Mouse (Mus musculus): ENCODE data around the gene Gpatch4. TPM values are rescaled to one million over a fixed set of nuclear protein-coding genes. Genes with fewer than 3 reads are reported as not detected.
A peak's percentile ranks its signal among the peaks of the same experiment; 100 is the strongest.

Gpatch4 gene
- 14.7 and 16.7 TPM in 2 replicates for polyA plus RNA-seq (2014; fragmentation: Nextera tagmentation; extraction: Ambion mirVana)

DNA sequence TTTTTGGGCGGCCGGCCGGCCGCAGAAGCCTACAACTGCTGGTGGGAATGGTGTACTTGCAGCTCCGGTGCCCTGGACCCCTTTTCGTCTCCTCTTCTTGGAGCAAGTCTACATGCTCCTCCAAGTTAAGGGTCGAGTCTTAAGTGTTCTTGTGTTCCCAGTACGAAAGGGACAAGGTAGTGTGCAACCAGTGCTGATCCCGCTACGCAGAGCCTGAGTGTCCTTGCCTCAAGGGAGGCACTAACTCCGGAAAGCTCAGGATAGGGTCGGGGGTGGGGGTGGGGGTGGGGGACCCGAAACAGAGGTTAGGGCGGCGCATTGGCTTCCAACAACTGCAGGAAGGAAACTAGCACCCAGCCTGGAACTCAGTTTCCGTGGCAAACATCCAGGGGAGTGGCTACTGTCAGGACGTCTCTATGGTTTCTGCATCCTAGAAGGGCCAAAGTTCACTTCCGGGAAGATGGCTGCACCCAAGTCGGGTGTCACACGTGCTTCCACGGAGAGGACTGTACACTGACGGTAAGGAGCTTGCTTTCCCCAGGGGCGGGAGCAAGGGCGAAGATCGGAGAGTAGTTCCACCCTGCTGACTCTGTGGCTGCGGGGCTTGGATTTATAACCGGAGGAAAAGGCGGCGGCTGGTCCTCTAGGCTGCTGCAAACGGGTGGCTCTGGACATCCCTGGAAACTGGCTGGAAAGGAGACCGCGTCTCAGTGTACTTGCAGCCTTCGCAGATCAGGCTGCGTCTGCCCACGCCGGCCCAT, at the start of gene Gpatch4:
Gpatch4 (plus strand) TSS at position 448 of the 761 bp plus-strand sequence.
- H3K4me3 ChIP-seq (ENCODE audit: control insufficient read depth in 1 of 2, insufficient read depth in 1 of 2, low read depth in 1 of 2, low read length in 2 of 2): peak within 1 kb of the TSS; percentile 79 to 83

DNA sequence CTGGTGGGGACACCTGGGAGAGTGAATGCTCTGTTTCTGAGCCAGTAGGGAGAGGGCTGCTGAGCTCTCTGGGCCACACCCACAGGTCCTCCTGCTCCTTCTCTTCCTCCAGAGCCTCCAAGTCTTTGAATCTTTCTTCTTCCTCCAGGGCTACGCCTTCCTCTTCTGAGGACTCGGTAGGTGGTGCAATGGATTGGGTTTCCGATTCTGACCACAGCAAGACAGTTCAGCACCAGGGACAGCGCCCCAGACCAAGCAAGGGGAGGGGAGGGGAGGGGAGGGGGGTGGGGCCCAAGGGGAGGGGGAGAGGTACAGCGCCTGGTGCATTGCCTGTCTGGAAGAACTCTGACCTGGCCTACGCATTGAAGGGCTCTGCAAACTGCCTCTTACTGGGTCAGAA, 49.5 kb upstream of the Gpatch4 start:
- Histone ChIP-seq H3K4me1 (ENCODE audit: control insufficient read depth in 2 of 2, insufficient read depth in 2 of 2, low read length in 2 of 2) (peaks cover 3 to 7% of the 10 kb centered on the region in 2 experiments; a peak in 3 of 4 replicates), H3K4me3 (ENCODE audit: control insufficient read depth in 1 of 2, insufficient read depth in 1 of 2, low read depth in 1 of 2, low read length in 2 of 2) (no peak overlapping the region), H3K36me3 (ENCODE audit: control insufficient read depth, insufficient read depth, low read length) (no peaks in the 10 kb centered on the region), H3K4me2 (ENCODE audit: low read length) (no peak overlapping the region), H3K27ac (replicated peaks in 1 of 2; ENCODE audit: control insufficient read depth in 1 of 2, insufficient read depth in 1 of 2, low read depth in 2 of 2, low read length in 2 of 2) (no peak overlapping the region), H3K9me3 (ENCODE audit: control insufficient read depth, low read length) (no peaks in the 10 kb centered on the region), H3K27me3 (ENCODE audit: control insufficient read depth, insufficient read depth, low read length) (peaks cover 97% of the 10 kb centered on the region), H3K9ac (ENCODE audit: low read length) (no peak overlapping the region)
- ATAC-seq (ENCODE audit: insufficient number of reproducible peaks, insufficient read depth, low FRiP score, low read depth): no peak
- 2% methylated on average over 5 of the region's 6 CpGs for WGBS

More for the DNA sequence above, at the start of gene Gpatch4:
- ATAC-seq (ENCODE audit: insufficient number of reproducible peaks, insufficient read depth, low FRiP score, low read depth): peak; percentile 84
- Histone ChIP-seq H3K4me1 (ENCODE audit: control insufficient read depth in 2 of 2, insufficient read depth in 2 of 2, low read length in 2 of 2) (peaks cover 3 to 9% of the 10 kb centered on the region in 2 experiments; a peak in 3 of 4 replicates), H3K4me2 (ENCODE audit: low read length) (peak within 1 kb of the TSS; percentile 76), H3K27me3 (ENCODE audit: control insufficient read depth, insufficient read depth, low read length) (peaks cover 9% of the 10 kb centered on the region), H3K9ac (ENCODE audit: low read length) (peak within 1 kb of the TSS; percentile 76), H3K27ac (replicated peaks in 1 of 2; ENCODE audit: control insufficient read depth in 1 of 2, insufficient read depth in 1 of 2, low read depth in 2 of 2, low read length in 2 of 2) (peak within 1 kb of the TSS; percentile 9 to 47; a peak in 2 of 4 replicates), H3K36me3 (ENCODE audit: control insufficient read depth, insufficient read depth, low read length) (no peaks in the 10 kb centered on the region), H3K9me3 (ENCODE audit: control insufficient read depth, low read length) (no peaks in the 10 kb centered on the region)
- WGBS: 8% methylated on average over 36 of the region's 36 CpGs

DNA sequence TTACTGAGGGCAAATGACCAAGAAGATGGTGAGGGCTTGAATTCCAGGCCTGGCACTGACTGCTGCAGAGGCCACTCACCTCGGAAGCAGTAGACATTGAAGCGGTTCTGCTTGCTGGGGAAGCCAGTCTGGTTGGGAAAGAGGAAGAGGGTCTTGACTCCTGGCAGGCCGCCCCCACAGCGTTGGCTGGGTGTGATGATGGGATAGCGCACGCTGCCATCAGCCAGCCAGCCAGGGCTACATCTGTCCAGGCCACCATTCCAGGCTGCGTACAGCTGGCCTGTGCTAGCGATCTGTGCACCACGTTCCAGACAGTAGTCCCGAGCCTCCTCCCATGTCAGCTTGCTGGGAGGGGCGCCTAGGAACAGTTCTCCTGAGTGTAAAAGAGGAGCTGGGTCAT, 47.6 kb upstream of the Gpatch4 start:
- Histone ChIP-seq H3K9me3 (ENCODE audit: control insufficient read depth, low read length) (no peaks in the 10 kb centered on the region), H3K4me3 (ENCODE audit: control insufficient read depth in 1 of 2, insufficient read depth in 1 of 2, low read depth in 1 of 2, low read length in 2 of 2) (no peak overlapping the region), H3K4me2 (ENCODE audit: low read length) (no peak overlapping the region), H3K27me3 (ENCODE audit: control insufficient read depth, insufficient read depth, low read length) (peaks cover 99% of the 10 kb centered on the region), H3K36me3 (ENCODE audit: control insufficient read depth, insufficient read depth, low read length) (no peaks in the 10 kb centered on the region), H3K27ac (replicated peaks in 1 of 2; ENCODE audit: control insufficient read depth in 1 of 2, insufficient read depth in 1 of 2, low read depth in 2 of 2, low read length in 2 of 2) (no peak overlapping the region), H3K4me1 (ENCODE audit: control insufficient read depth in 2 of 2, insufficient read depth in 2 of 2, low read length in 2 of 2) (peaks cover 3 to 17% of the 10 kb centered on the region in 2 experiments; a peak in 3 of 4 replicates), H3K9ac (ENCODE audit: low read length) (no peak overlapping the region)
- no peak for ATAC-seq (ENCODE audit: insufficient number of reproducible peaks, insufficient read depth, low FRiP score, low read depth)
- WGBS: 35% methylated on average over 9 of the region's 11 CpGs

DNA sequence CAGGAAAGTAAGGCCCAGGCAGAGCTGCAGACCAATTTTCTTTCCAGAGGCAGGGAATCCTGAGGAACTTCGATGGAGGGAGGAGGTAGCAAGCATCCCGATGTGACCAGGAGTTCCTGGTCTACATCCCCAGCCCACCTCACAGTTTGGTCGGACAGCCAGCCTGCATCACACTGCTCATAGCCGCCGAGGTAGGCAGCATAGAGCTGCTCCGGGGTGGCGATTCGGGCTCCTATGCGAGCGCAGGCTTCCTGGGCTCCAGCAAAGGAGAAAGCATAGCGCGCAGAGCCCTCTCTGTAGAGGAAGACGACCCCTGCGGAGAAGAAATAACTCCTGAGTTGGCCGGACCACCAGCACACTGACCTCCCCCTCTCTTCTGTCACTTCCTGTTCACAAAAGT, 46.5 kb upstream of the Gpatch4 start:
- Histone ChIP-seq H3K36me3 (ENCODE audit: control insufficient read depth, insufficient read depth, low read length) (no peaks in the 10 kb centered on the region), H3K4me3 (ENCODE audit: control insufficient read depth in 1 of 2, insufficient read depth in 1 of 2, low read depth in 1 of 2, low read length in 2 of 2) (peak overlapping the region in 1 of 2 experiments; percentile 40; a peak in 1 of 4 replicates), H3K4me2 (ENCODE audit: low read length) (no peak overlapping the region), H3K4me1 (ENCODE audit: control insufficient read depth in 2 of 2, insufficient read depth in 2 of 2, low read length in 2 of 2) (peaks cover 3 to 22% of the 10 kb centered on the region in 2 experiments; a peak in 3 of 4 replicates), H3K9me3 (ENCODE audit: control insufficient read depth, low read length) (no peaks in the 10 kb centered on the region), H3K9ac (ENCODE audit: low read length) (no peak overlapping the region), H3K27ac (replicated peaks in 1 of 2; ENCODE audit: control insufficient read depth in 1 of 2, insufficient read depth in 1 of 2, low read depth in 2 of 2, low read length in 2 of 2) (no peak overlapping the region), H3K27me3 (ENCODE audit: control insufficient read depth, insufficient read depth, low read length) (peaks cover 100% of the 10 kb centered on the region)
- ATAC-seq (ENCODE audit: insufficient number of reproducible peaks, insufficient read depth, low FRiP score, low read depth): no peak
- 3% methylated on average over 15 of the region's 15 CpGs for WGBS

DNA sequence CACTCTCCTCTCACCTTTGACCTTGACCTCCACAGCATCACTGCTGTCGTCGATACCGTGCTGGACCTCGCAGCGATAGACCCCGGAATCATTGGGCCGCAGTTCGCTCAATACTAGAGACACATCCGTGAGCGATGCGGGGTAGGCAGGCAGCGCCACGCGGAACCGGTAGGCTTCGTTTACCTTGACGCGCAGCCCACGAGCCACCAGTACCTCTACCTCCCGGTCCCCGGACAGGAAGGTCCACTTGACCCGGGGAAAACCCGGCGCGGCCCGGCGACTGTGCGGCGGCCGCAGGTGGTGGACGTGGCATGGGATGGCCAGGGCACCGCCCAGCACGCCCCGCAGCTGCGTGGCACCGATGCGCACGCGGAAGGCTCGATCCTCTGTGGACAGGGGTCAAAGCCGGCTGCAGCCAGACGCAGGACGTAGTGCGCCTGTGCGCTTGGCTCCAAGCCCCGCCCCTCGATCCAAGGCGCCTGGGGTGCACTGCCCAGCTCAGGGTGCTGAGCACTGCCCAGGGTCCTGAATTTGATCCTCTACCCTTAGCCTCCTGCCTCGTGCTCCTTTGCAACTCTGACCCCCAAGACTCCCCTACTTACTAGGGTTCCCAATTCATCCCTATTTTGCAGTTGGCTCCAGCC, 45.8 kb upstream of the Gpatch4 start:
- ATAC-seq (ENCODE audit: insufficient number of reproducible peaks, insufficient read depth, low FRiP score, low read depth): no peak
- Histone ChIP-seq H3K9me3 (ENCODE audit: control insufficient read depth, low read length) (no peaks in the 10 kb centered on the region), H3K4me1 (ENCODE audit: control insufficient read depth in 2 of 2, insufficient read depth in 2 of 2, low read length in 2 of 2) (peaks cover 3 to 22% of the 10 kb centered on the region in 2 experiments; a peak in 3 of 4 replicates), H3K4me3 (ENCODE audit: control insufficient read depth in 1 of 2, insufficient read depth in 1 of 2, low read depth in 1 of 2, low read length in 2 of 2) (peak overlapping the region; percentile 21 to 40), H3K4me2 (ENCODE audit: low read length) (peak overlapping the region; percentile 65), H3K36me3 (ENCODE audit: control insufficient read depth, insufficient read depth, low read length) (no peaks in the 10 kb centered on the region), H3K27me3 (ENCODE audit: control insufficient read depth, insufficient read depth, low read length) (peaks cover 100% of the 10 kb centered on the region), H3K9ac (ENCODE audit: low read length) (peak overlapping the region; percentile 58; the same call in 1 of the 2 replicates), H3K27ac (replicated peaks in 1 of 2; ENCODE audit: control insufficient read depth in 1 of 2, insufficient read depth in 1 of 2, low read depth in 2 of 2, low read length in 2 of 2) (no peak overlapping the region)
- 2% methylated on average over 41 of the region's 49 CpGs for WGBS

DNA sequence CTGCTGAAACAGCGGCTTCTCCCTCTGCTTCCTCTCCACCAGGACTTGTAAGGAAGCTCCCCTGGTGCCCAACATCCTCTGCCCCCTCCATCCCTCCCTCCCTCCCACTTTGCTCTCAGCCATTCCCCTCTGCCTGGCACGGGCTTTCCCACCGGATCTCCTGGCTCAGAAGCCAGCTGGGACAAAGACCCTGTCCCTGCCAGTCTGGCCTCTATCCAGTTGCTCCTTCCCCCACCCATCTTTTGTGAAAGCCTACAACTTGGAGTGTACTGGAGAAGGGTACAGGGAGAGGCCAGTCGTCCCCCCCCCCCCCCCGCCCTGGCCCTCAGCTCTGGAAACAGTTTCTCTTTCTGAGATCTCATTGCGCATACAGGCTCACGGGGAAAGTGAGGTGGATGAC, 44.2 kb upstream of the Gpatch4 start:
- peaks cover 3 to 25% of the 10 kb centered on the region in 2 experiments; a peak in 3 of 4 replicates for H3K4me1 ChIP-seq (ENCODE audit: control insufficient read depth in 2 of 2, insufficient read depth in 2 of 2, low read length in 2 of 2)
- 8% methylated on average over 7 of the region's 7 CpGs for WGBS

DNA sequence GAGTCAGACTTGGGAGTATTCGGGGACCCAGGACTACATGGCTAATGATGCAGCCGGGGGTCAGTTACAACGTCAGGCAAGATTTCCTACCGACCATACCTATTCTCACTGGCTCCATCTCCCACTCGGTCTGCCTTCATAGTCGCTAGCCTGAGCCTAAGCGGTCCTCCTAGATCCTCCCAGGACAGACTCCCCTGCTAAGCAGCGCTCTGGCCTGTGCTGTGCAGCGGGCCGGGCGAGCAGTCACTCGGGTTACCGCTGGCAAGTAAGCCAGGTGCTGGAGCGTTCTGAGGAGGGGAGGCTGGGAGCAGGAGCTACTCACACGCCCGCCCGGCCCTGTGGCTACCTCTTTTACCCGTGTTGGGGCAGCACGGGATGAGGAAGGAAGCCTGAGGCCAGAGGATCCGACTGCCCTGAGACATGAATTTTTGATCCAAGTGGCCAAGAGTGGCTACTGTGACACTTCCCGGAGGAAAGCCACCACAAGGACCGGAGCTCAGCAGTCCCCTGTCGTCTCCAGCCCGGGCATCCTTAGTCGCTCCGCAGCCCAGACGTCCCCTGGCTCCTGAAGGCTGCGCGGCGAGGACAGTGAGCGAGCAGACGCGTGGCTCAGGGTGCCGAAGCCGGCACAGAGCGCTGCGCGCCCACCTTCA, 43.5 kb upstream of the Gpatch4 start:
- H3K4me2 ChIP-seq (ENCODE audit: low read length): peak overlapping the region; percentile 68
- peaks cover 3 to 25% of the 10 kb centered on the region in 2 experiments; a peak in 3 of 4 replicates for H3K4me1 ChIP-seq (ENCODE audit: control insufficient read depth in 2 of 2, insufficient read depth in 2 of 2, low read length in 2 of 2)
- peaks cover 100% of the 10 kb centered on the region for H3K27me3 ChIP-seq (ENCODE audit: control insufficient read depth, insufficient read depth, low read length)
- H3K9me3 ChIP-seq (ENCODE audit: control insufficient read depth, low read length): no peaks in the 10 kb centered on the region
- ATAC-seq (ENCODE audit: insufficient number of reproducible peaks, insufficient read depth, low FRiP score, low read depth): no peak
- H3K9ac ChIP-seq (ENCODE audit: low read length): no peak overlapping the region
- H3K27ac ChIP-seq (replicated peaks in 1 of 2; ENCODE audit: control insufficient read depth in 1 of 2, insufficient read depth in 1 of 2, low read depth in 2 of 2, low read length in 2 of 2): no peak overlapping the region
- 2% methylated on average over 38 of the region's 38 CpGs for WGBS
- H3K36me3 ChIP-seq (ENCODE audit: control insufficient read depth, insufficient read depth, low read length): no peaks in the 10 kb centered on the region
- H3K4me3 ChIP-seq (ENCODE audit: control insufficient read depth in 1 of 2, insufficient read depth in 1 of 2, low read depth in 1 of 2, low read length in 2 of 2): peak overlapping the region; percentile 26 to 41; a peak in 3 of 4 replicates

More for the DNA sequence above, 44.2 kb upstream of the Gpatch4 start:
- Histone ChIP-seq H3K4me3 (ENCODE audit: control insufficient read depth in 1 of 2, insufficient read depth in 1 of 2, low read depth in 1 of 2, low read length in 2 of 2) (0 out of 4 replicates have a peak overlapping the region, but pooled peaks of 1 of the 2 experiments have one; percentile 8), H3K4me2 (ENCODE audit: low read length) (no peak overlapping the region), H3K9ac (ENCODE audit: low read length) (no peak overlapping the region), H3K27ac (replicated peaks in 1 of 2; ENCODE audit: control insufficient read depth in 1 of 2, insufficient read depth in 1 of 2, low read depth in 2 of 2, low read length in 2 of 2) (no peak overlapping the region), H3K36me3 (ENCODE audit: control insufficient read depth, insufficient read depth, low read length) (no peaks in the 10 kb centered on the region), H3K27me3 (ENCODE audit: control insufficient read depth, insufficient read depth, low read length) (peaks cover 100% of the 10 kb centered on the region), H3K9me3 (ENCODE audit: control insufficient read depth, low read length) (no peaks in the 10 kb centered on the region)
- no peak for ATAC-seq (ENCODE audit: insufficient number of reproducible peaks, insufficient read depth, low FRiP score, low read depth)
